Mouse (Mus musculus) neural tube, embryonic 13.5 days (tissue): Measurements from ENCODE around the gene Lbhd1. TPM values are rescaled to one million over a fixed set of nuclear protein-coding genes. Genes with fewer than 3 reads are reported as not detected.
A peak's percentile ranks its signal among the peaks of the same experiment; 100 is the strongest.
"Not testable (repeated sequence)": the region's sequence is repeated elsewhere in the genome, so short reads cannot be mapped to it uniquely, and the experiment has no call there.

ENCODE experiments used
- ATAC-seq: fragments of 200-750 bp; cut with Nextera tagmentation; 2 replicates; pipeline ENCODE4 v1.8.0; 2017; ENCODE audit warnings: low read depth, mild to moderate bottlenecking, moderate TSS enrichment, moderate library complexity
- H3K27ac ChIP-seq: fragments of 300-500 bp; sonication (generic); replicated peaks from 2 replicates; pipeline ENCODE4 v1.5.1; 2015; ENCODE audit warnings: moderate library complexity, mild to moderate bottlenecking, inconsistent platforms
- H3K27me3 ChIP-seq: fragments of 300-500 bp; sonication (generic); 2 replicates; pipeline ENCODE4 v1.6.1; 2015; ENCODE audit warnings: mild to moderate bottlenecking, inconsistent platforms
- H3K36me3 ChIP-seq: fragments of 300-500 bp; sonication (generic); 2 replicates; pipeline ENCODE4 v1.6.1; 2015; ENCODE audit warnings: mild to moderate bottlenecking, inconsistent platforms
- H3K4me1 ChIP-seq: fragments of 300-500 bp; sonication (generic); replicated peaks from 2 replicates; pipeline ENCODE4 v1.6.1; 2015; ENCODE audit warnings: inconsistent platforms
- H3K4me2 ChIP-seq: fragments of 300-500 bp; sonication (generic); 2 replicates; pipeline ENCODE4 v1.6.1; 2015; ENCODE audit warnings: inconsistent platforms, mild to moderate bottlenecking, moderate library complexity
- H3K4me3 ChIP-seq: fragments of 300-500 bp; sonication (generic); 2 replicates; pipeline ENCODE4 v1.5.1; 2015; ENCODE audit warnings: mild to moderate bottlenecking, inconsistent platforms
- H3K9ac ChIP-seq: fragments of 300-500 bp; sonication (generic); 2 replicates; pipeline ENCODE4 v1.6.1; 2015; ENCODE audit warnings: moderate library complexity, mild to moderate bottlenecking, inconsistent platforms
- H3K9me3 ChIP-seq: fragments of 300-500 bp; sonication (generic); 2 replicates; pipeline ENCODE4 v1.6.1; 2016; ENCODE audit warnings: inconsistent platforms
- WGBS: fragments of 180-500 bp; shearing (Covaris S2); methylation state at CpG from one replicate; pipeline ENCODE4 v1.1.7; 2015; 5-methylcytosine and 5-hydroxymethylcytosine counted together
- polyA plus RNA-seq: library from polyadenylated mRNA; unstranded; fragments of >200 nt; fragmentation: Nextera tagmentation; extraction: Ambion mirVana; gene quantifications from 2 replicates; pipeline ENCODE4 v1.2.1, GENCODE M21; 2015

The Lbhd1 gene
- polyA plus RNA-seq = 41.1 and 56.4 TPM in 2 replicates

DNA sequence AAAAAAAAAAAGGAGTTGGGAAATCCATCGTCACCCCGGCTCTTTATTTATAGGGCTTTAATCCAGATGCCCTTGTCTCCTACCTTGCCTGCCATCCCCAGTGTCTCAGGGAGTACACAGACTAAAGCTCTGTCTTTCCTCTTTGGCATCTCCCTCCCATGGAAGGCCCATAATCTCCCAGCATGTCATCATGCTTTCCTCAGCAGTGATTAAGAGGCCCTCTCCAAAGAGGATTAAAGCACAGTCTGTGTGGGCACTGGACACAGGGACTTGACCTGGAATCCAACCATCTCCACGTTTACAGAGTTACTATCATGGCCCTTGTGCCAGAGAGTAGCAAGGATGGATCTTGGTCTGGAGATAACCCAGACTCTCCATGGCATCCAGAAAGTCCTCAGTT, at the start of gene Lbhd1, which contains the start of gene Gm49403:
Lbhd1 (plus strand) TSS at position 117 of the 400 bp plus-strand sequence.
Gm49403 (plus strand) TSS at position 315 of the 400 bp plus-strand sequence.
- ATAC-seq = no peak
- Histone ChIP-seq H3K4me2 (no peak within 1 kb of the TSS), H3K4me1 (peaks cover 25% of the 10 kb centered on the region), H3K9me3 (no peaks in the 10 kb centered on the region), H3K36me3 (peaks cover 4% of the 10 kb centered on the region), H3K27ac (no peak within 1 kb of the TSS), H3K4me3 (no peak within 1 kb of the TSS), H3K27me3 (no peaks in the 10 kb centered on the region), H3K9ac (no peak within 1 kb of the TSS)
- WGBS = 83% methylated on average over 3 of the region's 3 CpGs

DNA sequence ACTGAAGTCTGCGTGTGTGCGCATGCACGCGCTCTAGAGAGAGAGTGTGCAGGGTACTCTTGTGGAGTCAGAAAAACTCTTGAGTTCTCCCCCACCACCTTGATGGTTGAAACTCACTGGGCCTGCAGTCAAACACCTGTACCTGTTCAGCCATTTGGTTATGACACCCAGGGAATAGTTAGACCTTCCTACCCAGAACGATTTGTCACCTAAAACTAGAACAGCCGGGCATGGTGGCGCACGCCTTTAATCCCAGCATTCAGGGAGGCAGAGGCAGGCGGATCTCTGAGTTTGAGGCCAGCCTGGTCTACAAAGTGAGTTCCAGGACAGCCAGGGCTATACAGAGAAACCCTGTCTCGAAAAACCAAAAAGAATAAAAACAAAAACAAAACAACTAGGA, 47.2 kb upstream of the Lbhd1 start:
- Histone ChIP-seq H3K4me1 (peaks cover 44% of the 10 kb centered on the region), H3K27ac (peak overlapping the region; percentile 99), H3K4me3 (peak overlapping the region; percentile 70), H3K4me2 (peak overlapping the region; percentile 77), H3K36me3 (peaks cover 53% of the 10 kb centered on the region)
- ATAC-seq, H3K9me3 ChIP-seq, H3K9ac ChIP-seq, H3K27me3 ChIP-seq: not testable (repeated sequence)
- WGBS = 98% methylated on average over 10 of the region's 10 CpGs

DNA sequence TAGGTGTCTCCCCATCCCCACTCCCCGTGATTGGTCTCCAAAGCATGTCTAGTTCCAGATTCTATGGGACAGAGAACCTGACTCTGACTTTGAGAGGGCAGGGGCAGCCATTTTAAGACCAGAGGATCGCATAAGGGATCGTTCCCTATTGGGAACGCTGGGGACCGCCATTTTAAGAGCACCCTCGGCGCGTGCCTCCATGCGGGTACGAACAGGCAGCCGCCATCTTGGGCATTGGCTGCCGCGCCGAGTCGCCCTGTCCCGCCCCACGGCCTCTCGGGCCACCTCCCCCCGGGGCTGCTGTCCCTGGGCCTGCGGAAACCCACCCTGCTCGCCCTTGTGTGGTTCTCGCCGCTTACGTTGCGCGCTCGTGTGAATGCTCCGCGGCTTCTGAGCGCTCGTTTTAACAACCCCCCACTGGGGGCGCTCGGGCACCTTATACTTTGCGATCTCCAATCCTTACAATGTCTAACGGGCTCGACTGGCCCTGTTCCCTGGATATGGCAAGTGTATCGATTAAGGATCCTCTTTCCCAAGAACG, 46.2 kb upstream of the Lbhd1 start, which contains the start of gene Bscl2:
Bscl2 (plus strand) TSS at position 217 of the 541 bp plus-strand sequence.
- H3K27ac ChIP-seq = peak within 1 kb of the TSS; percentile 99
- no peaks in the 10 kb centered on the region for H3K9me3 ChIP-seq
- peak within 1 kb of the TSS; percentile 77 for H3K4me2 ChIP-seq
- H3K4me3 ChIP-seq = peak within 1 kb of the TSS; percentile 70
- no peaks in the 10 kb centered on the region for H3K27me3 ChIP-seq
- peaks cover 51% of the 10 kb centered on the region for H3K4me1 ChIP-seq
- peak; percentile 71 for ATAC-seq
- WGBS = under 1% methylated on average over 38 of the region's 38 CpGs
- peak within 1 kb of the TSS; percentile 93 for H3K9ac ChIP-seq
- H3K36me3 ChIP-seq = peaks cover 45% of the 10 kb centered on the region

DNA sequence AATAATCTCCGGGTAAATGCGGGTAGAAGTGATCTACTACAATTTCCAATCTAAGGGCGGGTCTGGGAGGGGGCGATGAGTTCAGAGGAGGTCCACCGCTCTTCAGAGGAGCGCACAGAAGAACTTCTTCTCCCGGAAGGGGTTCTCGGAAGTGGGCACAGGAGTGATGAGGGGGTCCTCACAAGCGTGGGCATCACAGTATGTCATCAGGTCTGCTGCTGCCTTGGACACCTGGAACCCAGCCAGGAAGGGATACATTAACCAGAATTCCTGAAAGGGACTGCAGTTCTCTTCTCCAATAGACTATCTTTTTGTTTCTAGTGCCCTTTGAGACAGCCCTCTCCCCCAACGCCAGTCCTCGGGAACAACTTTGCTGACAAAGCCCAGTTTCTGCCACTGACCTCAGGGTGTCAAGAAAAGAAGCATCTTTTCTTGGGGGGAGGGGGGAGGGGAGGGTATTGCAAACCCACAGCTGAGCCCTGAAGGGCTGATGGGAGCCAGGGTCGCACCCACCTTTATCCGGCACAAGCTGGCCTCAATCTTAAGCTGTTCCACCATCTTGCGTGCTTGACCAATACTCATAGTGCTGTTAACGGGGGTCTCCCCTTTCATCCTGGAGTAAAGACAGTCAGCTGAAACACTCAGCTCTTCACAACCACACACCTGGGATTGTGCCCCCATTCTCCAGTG, 45.3 kb upstream of the Lbhd1 start:
- peak; percentile 26 for ATAC-seq
- Histone ChIP-seq H3K4me2 (peak overlapping the region; percentile 77), H3K4me1 (peaks cover 51% of the 10 kb centered on the region), H3K27ac (peak overlapping the region; percentile 99), H3K9me3 (no peaks in the 10 kb centered on the region), H3K4me3 (peak overlapping the region; percentile 70), H3K27me3 (no peaks in the 10 kb centered on the region), H3K36me3 (peaks cover 44% of the 10 kb centered on the region), H3K9ac (peak overlapping the region; percentile 93)
- 16% methylated on average over 15 of the region's 15 CpGs for WGBS

DNA sequence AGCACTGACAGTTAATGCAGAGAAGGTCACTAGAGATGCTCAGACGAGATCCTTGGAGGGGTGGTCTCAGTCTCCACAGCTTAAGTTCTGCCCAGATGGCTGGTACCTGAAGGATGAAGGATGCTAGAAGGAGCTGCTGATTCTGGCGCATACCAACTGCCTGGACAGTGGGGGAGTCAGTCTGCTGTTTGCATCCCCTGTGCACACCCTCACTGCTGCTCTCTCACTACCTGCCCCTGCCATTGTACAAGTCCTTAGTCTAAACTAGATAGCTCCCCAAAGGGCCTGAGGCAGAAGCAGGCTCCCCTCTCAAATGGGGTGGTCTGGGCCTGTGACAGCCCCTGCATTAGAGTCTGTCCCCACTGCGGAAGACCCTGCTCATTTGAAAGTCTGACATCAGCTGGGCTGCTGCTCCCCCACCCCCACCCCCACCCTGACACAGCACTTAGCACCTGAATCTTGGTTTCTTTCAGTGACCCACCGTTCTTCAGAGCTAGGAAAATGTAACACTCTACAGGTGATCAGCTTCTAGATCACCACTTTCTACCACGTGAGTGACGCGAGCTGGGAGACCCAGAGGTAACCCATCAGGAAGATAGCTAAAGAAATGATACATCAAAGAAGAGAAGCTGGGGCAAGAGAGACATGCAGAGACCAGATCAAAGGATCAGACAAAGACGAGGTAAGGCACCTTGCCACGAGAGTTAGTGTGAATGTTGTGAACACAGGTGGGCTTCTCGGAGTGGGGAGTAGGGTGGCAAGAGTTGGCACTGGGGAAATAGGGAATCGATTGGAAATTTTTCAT, 44.2 kb upstream of the Lbhd1 start, which contains the start of gene Gng3:
Gng3 (minus strand) TSS at position 92 of the 805 bp plus-strand sequence.
- peak within 1 kb of the TSS; percentile 70 for H3K4me3 ChIP-seq
- ATAC-seq = peak; percentile 90
- peak within 1 kb of the TSS; percentile 77 for H3K4me2 ChIP-seq
- peaks cover 51% of the 10 kb centered on the region for H3K4me1 ChIP-seq
- H3K27me3 ChIP-seq = no peaks in the 10 kb centered on the region
- H3K36me3 ChIP-seq = peaks cover 40% of the 10 kb centered on the region
- WGBS = 37% methylated on average over 11 of the region's 11 CpGs
- H3K9me3 ChIP-seq = no peaks in the 10 kb centered on the region
- H3K9ac ChIP-seq = peak within 1 kb of the TSS; percentile 93
- H3K27ac ChIP-seq = peak within 1 kb of the TSS; percentile 99

DNA sequence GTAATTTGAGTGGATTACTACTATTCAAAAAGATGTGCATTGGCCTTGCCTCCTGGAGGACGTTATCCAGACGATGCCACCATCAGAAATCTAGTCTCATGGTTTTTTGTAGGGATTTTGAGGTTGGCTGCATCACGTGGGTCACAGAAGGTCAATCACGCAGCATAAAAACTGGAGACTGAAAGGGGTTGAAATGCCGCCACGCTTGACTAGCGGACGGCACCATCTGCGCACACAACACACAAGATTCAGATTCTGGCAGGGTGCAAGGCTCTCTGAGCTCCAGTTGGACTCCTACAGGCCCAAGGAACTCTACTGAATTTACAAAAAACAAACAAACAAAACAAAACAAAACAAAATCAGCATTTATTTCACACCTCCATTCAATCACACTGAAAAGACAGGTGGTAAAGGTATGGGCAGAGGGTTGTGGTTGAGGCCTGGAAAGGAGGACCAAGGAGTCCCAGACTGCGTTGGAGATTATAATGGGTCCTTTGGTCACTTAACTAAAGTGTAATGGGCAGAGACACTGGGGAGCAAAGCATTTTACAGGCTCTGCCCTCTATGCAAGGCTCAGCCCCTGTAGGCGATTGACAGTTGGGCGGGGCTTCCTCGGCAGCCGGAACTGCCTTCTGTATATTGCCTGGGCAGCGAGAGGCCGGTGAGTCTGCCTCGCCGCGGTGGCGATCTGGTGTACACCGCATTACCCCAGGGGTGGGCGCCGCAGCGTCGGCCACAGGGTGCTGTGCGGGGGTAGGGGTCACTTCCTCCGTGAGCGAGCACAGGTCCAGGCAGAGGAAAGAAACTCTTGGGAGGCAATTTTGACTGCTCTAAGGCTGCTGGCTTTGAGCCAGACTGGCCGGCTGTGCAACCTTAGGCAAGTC, 43.4 kb upstream of the Lbhd1 start:
- Histone ChIP-seq H3K4me2 (peak overlapping the region; percentile 77), H3K9ac (peak overlapping the region; percentile 93), H3K27ac (peak overlapping the region; percentile 99), H3K36me3 (peaks cover 35% of the 10 kb centered on the region), H3K9me3 (no peaks in the 10 kb centered on the region), H3K4me3 (peak overlapping the region; percentile 70), H3K27me3 (no peaks in the 10 kb centered on the region), H3K4me1 (peaks cover 51% of the 10 kb centered on the region)
- no peak for ATAC-seq
- WGBS = 13% methylated on average over 29 of the region's 29 CpGs

DNA sequence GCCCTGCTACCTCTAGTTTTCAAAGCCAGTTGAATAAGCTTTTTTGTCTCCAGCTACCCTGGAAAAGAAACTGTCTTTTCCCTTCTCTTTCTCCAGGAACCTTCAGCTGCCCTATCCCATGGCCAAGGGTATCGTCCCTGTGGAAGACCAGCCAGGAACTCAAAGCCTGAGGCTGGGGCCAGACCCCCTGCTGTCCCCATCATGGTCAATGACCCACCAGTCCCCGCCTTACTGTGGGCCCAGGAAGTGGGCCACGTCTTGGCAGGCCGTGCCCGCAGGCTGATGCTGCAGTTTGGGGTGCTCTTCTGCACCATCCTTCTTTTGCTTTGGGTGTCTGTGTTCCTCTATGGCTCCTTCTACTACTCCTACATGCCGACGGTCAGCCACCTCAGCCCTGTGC, 42.5 kb upstream of the Lbhd1 start:
- H3K27ac ChIP-seq = peak overlapping the region; percentile 99; the same call in 1 of the 2 replicates
- WGBS = 91% methylated on average over 7 of the region's 7 CpGs
- peaks cover 36% of the 10 kb centered on the region for H3K36me3 ChIP-seq
- H3K4me2 ChIP-seq = peak overlapping the region; percentile 77
- peaks cover 51% of the 10 kb centered on the region for H3K4me1 ChIP-seq
- no peak for ATAC-seq
- no peaks in the 10 kb centered on the region for H3K27me3 ChIP-seq
- peak overlapping the region; percentile 93 for H3K9ac ChIP-seq
- no peaks in the 10 kb centered on the region for H3K9me3 ChIP-seq
- H3K4me3 ChIP-seq = peak overlapping the region; percentile 70

GRCm38 (mm10) chr19:8842961-8843360, 40.6 kb upstream of the Lbhd1 start:
- 89% methylated on average over 6 of the region's 6 CpGs for WGBS
- Histone ChIP-seq H3K36me3 (peaks cover 52% of the 10 kb centered on the region), H3K27ac (no peak overlapping the region), H3K4me2 (no peak overlapping the region), H3K9me3 (no peaks in the 10 kb centered on the region), H3K9ac (no peak overlapping the region), H3K4me3 (no peak overlapping the region), H3K4me1 (peaks cover 38% of the 10 kb centered on the region), H3K27me3 (no peaks in the 10 kb centered on the region)
- ATAC-seq = no peak

- WGBS = 61% methylated on average over 5 of the region's 5 CpGs
- no peak for ATAC-seq
- Histone ChIP-seq H3K4me1 (peaks cover 25% of the 10 kb centered on the region), H3K4me3 (no peak overlapping the region), H3K27ac (no peak overlapping the region), H3K4me2 (no peak overlapping the region), H3K36me3 (peaks cover 66% of the 10 kb centered on the region), H3K27me3 (no peaks in the 10 kb centered on the region), H3K9ac (no peak overlapping the region), H3K9me3 (no peaks in the 10 kb centered on the region)
Observed at GRCm38 (mm10) chr19:8844371-8845129, 39.0 kb upstream of the Lbhd1 start.

DNA sequence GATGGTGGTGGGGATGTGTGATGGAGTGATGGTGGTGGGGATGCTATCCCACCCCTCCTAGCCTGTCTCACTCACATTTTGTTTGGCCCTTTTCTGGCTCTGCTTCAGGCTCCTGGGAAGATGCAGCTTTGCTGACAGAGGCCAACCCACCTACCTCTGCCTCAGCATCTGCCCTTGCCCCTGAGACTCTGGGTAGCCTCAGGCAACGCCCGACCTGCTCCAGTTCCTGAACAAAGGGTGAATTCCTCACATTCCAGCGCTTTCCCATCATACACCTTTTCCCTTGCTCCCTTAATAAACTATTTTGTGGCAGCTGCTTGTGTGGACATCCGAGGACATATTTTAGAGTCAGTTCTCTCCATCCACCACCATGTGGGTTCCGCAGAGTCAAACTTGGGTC, 35.2 kb upstream of the Lbhd1 start:
- Histone ChIP-seq H3K36me3 (peaks cover 53% of the 10 kb centered on the region), H3K27me3 (no peaks in the 10 kb centered on the region), H3K9ac (0 out of 2 replicates have a peak overlapping the region, but pooled peaks have one; percentile 0), H3K27ac (no peak overlapping the region), H3K4me3 (no peak overlapping the region), H3K4me2 (no peak overlapping the region), H3K4me1 (no peaks in the 10 kb centered on the region), H3K9me3 (no peaks in the 10 kb centered on the region)
- ATAC-seq = no peak
- 86% methylated on average over 5 of the region's 5 CpGs for WGBS
